Mouse (Mus musculus) ovary, postnatal 10 days (tissue): ENCODE results near the gene Dop1a.
A peak's percentile ranks its signal among the peaks of the same experiment; 100 is the strongest.

Source experiments
- DNase-seq: peaks from one replicate; pipeline ENCODE4 v3.0.0; 2022; ENCODE audit warnings: low spot score

Dop1a gene

GRCm38 (mm10) chr9:86507437-86507836, 40.5 kb downstream of the Dop1a start:
- DNase-seq = no peak

- DNase-seq = no peak
Observed at GRCm38 (mm10) chr9:86513733-86514132, 46.8 kb downstream of the Dop1a start.

- DNase-seq = no peak
Observed at GRCm38 (mm10) chr9:86514390-86514789, 47.4 kb downstream of the Dop1a start.

- no peak for DNase-seq
Observed at GRCm38 (mm10) chr9:86514798-86515197, 47.8 kb downstream of the Dop1a start.

GRCm38 (mm10) chr9:86522335-86522734, 55.4 kb downstream of the Dop1a start:
- no peak for DNase-seq

- no peak for DNase-seq
Observed at GRCm38 (mm10) chr9:86525600-86525999, 58.6 kb downstream of the Dop1a start.

GRCm38 (mm10) chr9:86534071-86534470, 67.1 kb downstream of the Dop1a start:
- DNase-seq = no peak

GRCm38 (mm10) chr9:86543451-86543850, 76.5 kb downstream of the Dop1a start:
- DNase-seq = no peak

- DNase-seq = no peak
Observed at GRCm38 (mm10) chr9:86544559-86544958, 77.6 kb downstream of the Dop1a start.

- DNase-seq = no peak
Observed at GRCm38 (mm10) chr9:86549637-86550162, 82.7 kb downstream of the Dop1a start.

- DNase-seq = no peak
Observed at GRCm38 (mm10) chr9:86550717-86551116, 83.8 kb downstream of the Dop1a start.

GRCm38 (mm10) chr9:86553886-86554285, 86.9 kb downstream of the Dop1a start:
- no peak for DNase-seq

GRCm38 (mm10) chr9:86554641-86555040, 87.7 kb downstream of the Dop1a start:
- DNase-seq = no peak

- DNase-seq = no peak
Observed at GRCm38 (mm10) chr9:86560543-86560942, 93.6 kb downstream of the Dop1a start.

GRCm38 (mm10) chr9:86569314-86569910, 102.5 kb downstream of the Dop1a start:
- DNase-seq = no peak

GRCm38 (mm10) chr9:86570261-86570890, 103.4 kb downstream of the Dop1a start:
- DNase-seq = no peak

- no peak for DNase-seq
Observed at GRCm38 (mm10) chr9:86570946-86571345, 104.0 kb downstream of the Dop1a start.

GRCm38 (mm10) chr9:86571540-86572135, 104.7 kb downstream of the Dop1a start, which contains the start of the genes Pgm3 and Rwdd2a:
Gene Pgm3 (minus strand): TSS chr9:86571842.
Gene Rwdd2a (plus strand): TSS chr9:86571991.
- DNase-seq = peak; percentile 81

GRCm38 (mm10) chr9:86572196-86572595, 105.2 kb downstream of the Dop1a start:
- no peak for DNase-seq

GRCm38 (mm10) chr9:86572636-86573291, 105.8 kb downstream of the Dop1a start:
- peak; percentile 33 for DNase-seq

- DNase-seq = no peak
Observed at GRCm38 (mm10) chr9:86573616-86574303, 106.8 kb downstream of the Dop1a start.

- no peak for DNase-seq
Observed at GRCm38 (mm10) chr9:86575178-86575577, 108.2 kb downstream of the Dop1a start.
